Mouse (Mus musculus) heart, adult 2 months (tissue): ENCODE data around the gene Gm19426. TPM values are rescaled to one million over a fixed set of nuclear protein-coding genes. Genes with fewer than 3 reads are reported as not detected.

Source experiments
- DNase-seq, 2 experiments: peaks; one replicate each; pipeline ENCODE4 v3.0.0; 2021
- H3K27ac ChIP-seq: fragments of 200-600 bp; 2 replicates; pipeline ENCODE4 v1.8.1; 2022
- H3K27me3 ChIP-seq: fragments of 200-500 bp; 2 replicates; pipeline ENCODE4 v1.6.1; 2012; ENCODE audit warnings: mild to moderate bottlenecking, low read length, inconsistent platforms, mixed read lengths; ENCODE audit not compliant: control insufficient read depth, insufficient read depth
- H3K36me3 ChIP-seq: fragments of 200-500 bp; 2 replicates; pipeline ENCODE4 v1.6.1; 2012; ENCODE audit warnings: low read length, inconsistent platforms; ENCODE audit not compliant: control insufficient read depth, insufficient read depth
- H3K4me1 ChIP-seq: fragments of 200-500 bp; 2 replicates; pipeline ENCODE4 v1.6.1; 2011; ENCODE audit warnings: low read length; ENCODE audit not compliant: control insufficient read depth, insufficient read depth
- H3K4me3 ChIP-seq: fragments of 200-600 bp; 2 replicates; pipeline ENCODE4 v1.8.1; 2022
- H3K79me2 ChIP-seq: fragments of 200-500 bp; replicated peaks from 2 replicates; pipeline ENCODE4 v1.6.1; 2012; ENCODE audit warnings: mild to moderate bottlenecking, inconsistent platforms, low read length, moderate library complexity, mixed read lengths; ENCODE audit not compliant: control insufficient read depth, insufficient read depth
- H3K9ac ChIP-seq: fragments of 200-500 bp; 2 replicates; pipeline ENCODE4 v1.6.1; 2012; ENCODE audit warnings: low read depth, mild to moderate bottlenecking, control low read depth, inconsistent platforms, low read length, mixed read lengths
- CTCF ChIP-seq: fragments of 200-600 bp; IDR thresholded peaks from 2 replicates; pipeline ENCODE4 v1.8.1; 2022; ENCODE audit warnings: antibody characterized with exemption, mild to moderate bottlenecking, moderate library complexity
- EP300 ChIP-seq: fragments of 200-500 bp; IDR thresholded peaks from 2 replicates; pipeline ENCODE4 v1.6.1; 2011; ENCODE audit warnings: low read depth, low read length, control low read depth; ENCODE audit not compliant: insufficient read depth
- POLR2A ChIP-seq: fragments of 200-500 bp; IDR thresholded peaks from 2 replicates; pipeline ENCODE4 v1.6.1; 2011; ENCODE audit warnings: mild to moderate bottlenecking, low read depth, low read length, control low read depth; ENCODE audit not compliant: insufficient read depth
- WGBS: fragments of 180-500 bp; shearing (Covaris S2); methylation state at CpG from one replicate; pipeline ENCODE4 v1.1.7; 2018; 5-methylcytosine and 5-hydroxymethylcytosine counted together
- intact Hi-C: fragments of 180-260 bp; cut with DNase I; formaldehyde crosslinking; loops from one replicate; pipeline ENCODE4 v1.15.1; 2025
- long read RNA-seq: library from polyadenylated mRNA; stranded (forward); transcript quantifications from one replicate; pipeline ENCODE4 v2.0.0, GENCODE M21; 2021
- polyA plus RNA-seq: library from polyadenylated mRNA; depleted of rRNA; stranded (reverse); fragments of >200 nt; gene quantifications from 2 replicates; pipeline ENCODE4 v1.2.3, GENCODE M21; 2012; rRNA removed
- total RNA-seq, 2 experiments: library from RNA; stranded (reverse); gene quantifications; 2 replicates each; pipeline ENCODE4 v1.2.3; 2021

Gene Gm19426
- total RNA-seq (1 to 10 TPM; 1.8 to 2.0 TPM), polyA plus RNA-seq (1.5 and 1.7 TPM in 2 replicates)
- long read RNA-seq, partial matches to known transcripts: 0 of 2 reads
- long read RNA-seq, other reads (novel, unspliced or antisense): 1 of 2 reads

DNA sequence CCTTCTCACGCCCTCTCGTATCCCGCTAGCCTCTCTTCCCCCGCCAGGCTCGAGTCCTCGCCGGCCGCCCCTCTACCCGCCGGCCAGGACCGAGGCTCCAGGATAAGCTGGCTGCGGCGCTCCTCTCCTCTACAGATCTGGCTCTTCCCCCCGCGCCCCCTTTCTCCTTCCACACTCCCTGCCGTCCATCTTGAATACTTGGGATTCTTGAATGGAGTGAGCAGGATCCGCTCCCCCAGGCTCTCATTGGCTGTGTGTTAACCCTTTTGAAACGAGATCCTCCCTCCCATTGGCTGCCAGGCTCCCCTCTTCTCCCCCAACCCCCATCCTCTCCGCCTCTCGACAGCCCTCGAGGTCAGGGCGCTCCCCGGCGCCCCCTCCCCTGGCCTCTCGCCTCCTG lies at the start of gene Gm19426:
Gene Gm19426, minus strand, starts transcription at position 95 of the 400 bp plus-strand sequence.
- Histone ChIP-seq H3K4me1 (no peaks in the 10 kb centered on the region; the same call in 1 of the 2 replicates), H3K36me3 (no peaks in the 10 kb centered on the region), H3K27ac (peak within 1 kb of the TSS; percentile 75), H3K9ac (peak within 1 kb of the TSS; percentile 53), H3K4me3 (peak within 1 kb of the TSS; percentile 57), H3K27me3 (no peaks in the 10 kb centered on the region), H3K79me2 (no peaks in the 10 kb centered on the region)
- WGBS: 1% methylated on average over 25 of the region's 25 CpGs
- intact Hi-C loops: no loop called here
- TF ChIP-seq EP300 (no peak), POLR2A (peak; percentile 54)
- DNase-seq: peak; percentile 67

DNA sequence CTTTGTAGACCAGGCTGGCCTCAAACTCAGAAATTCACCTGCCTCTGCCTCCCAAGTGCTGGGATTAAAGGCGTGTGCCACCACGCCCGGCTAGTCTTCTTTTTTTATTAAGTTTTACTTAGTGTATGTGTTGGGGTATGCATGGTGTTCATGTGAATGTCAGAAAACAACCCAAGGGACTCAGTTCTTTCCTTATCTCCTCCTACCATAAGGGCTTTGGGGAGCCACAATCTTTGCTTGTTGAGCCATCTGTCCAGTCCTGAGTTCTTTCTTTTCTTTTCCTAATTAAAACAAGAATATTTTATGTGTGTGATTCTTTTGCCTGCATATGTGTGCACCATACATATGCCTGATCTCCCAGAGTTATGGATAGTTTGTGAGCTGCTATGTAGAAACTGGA lies 49.7 kb upstream of the Gm19426 start:
- H3K27ac ChIP-seq: no peak overlapping the region; the same call in 1 of the 2 replicates
- no peak for TF ChIP-seq EP300
- no peak for TF ChIP-seq CTCF
- no peak for TF ChIP-seq POLR2A
- DNase-seq: no peak
- no peaks in the 10 kb centered on the region for H3K79me2 ChIP-seq
- no peaks in the 10 kb centered on the region; the same call in 1 of the 2 replicates for H3K4me1 ChIP-seq
- H3K9ac ChIP-seq: no peak overlapping the region
- no peaks in the 10 kb centered on the region for H3K27me3 ChIP-seq
- intact Hi-C loops: no loop called here
- H3K4me3 ChIP-seq: no peak overlapping the region
- H3K36me3 ChIP-seq: no peaks in the 10 kb centered on the region
- WGBS: 96% methylated on average over 3 of the region's 3 CpGs

DNA sequence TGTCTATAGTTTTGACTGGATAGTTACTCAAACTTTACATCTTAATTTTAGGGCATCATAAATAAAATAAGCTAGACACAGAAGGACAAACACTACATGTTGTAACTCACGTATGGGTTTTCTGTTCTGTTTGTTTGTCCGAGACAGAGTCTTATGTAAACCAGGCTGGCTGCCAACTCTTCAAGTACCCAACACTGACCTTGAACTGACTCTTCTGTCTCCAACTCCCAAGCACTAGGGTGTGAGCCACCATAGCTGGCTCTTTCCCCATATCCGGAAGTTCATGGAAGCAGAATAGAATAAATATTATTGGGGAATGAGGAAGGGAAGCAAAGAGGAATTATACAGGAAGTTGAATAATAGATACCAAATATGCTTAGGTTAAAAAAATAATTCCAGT lies 49.1 kb upstream of the Gm19426 start:
- peak in 1 of 2 experiments; percentile 49 for DNase-seq
- Histone ChIP-seq H3K36me3 (no peaks in the 10 kb centered on the region), H3K27me3 (no peaks in the 10 kb centered on the region), H3K27ac (no peak overlapping the region), H3K4me1 (no peaks in the 10 kb centered on the region; the same call in 1 of the 2 replicates), H3K4me3 (no peak overlapping the region), H3K9ac (no peak overlapping the region), H3K79me2 (no peaks in the 10 kb centered on the region)
- intact Hi-C loops: no loop called here
- 43% methylated on average over 3 of the region's 3 CpGs for WGBS
- no peak for TF ChIP-seq EP300
- TF ChIP-seq POLR2A: no peak
- TF ChIP-seq CTCF: no peak

DNA sequence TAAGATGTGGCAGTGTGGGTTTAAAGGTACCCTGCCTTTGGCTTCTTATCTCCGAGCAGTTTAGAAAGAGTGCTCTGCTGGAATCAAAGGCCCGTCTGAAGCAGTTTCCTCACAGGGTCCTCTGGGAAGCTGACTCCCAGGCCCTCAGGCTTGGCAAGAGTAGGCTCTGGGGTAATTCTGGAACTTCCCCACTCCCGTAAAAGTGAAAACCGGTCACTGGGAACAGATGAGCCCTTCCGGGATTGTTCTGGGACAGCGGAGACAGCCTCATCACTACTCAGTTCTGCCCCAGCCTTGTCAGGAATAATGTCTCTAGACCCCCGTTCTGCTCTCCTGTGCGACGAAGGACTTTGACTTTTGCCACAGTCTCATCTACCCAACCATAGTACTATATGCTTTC lies 47.0 kb upstream of the Gm19426 start:
- peak overlapping the region; percentile 49 for H3K27ac ChIP-seq
- intact Hi-C loops: no loop called here

DNA sequence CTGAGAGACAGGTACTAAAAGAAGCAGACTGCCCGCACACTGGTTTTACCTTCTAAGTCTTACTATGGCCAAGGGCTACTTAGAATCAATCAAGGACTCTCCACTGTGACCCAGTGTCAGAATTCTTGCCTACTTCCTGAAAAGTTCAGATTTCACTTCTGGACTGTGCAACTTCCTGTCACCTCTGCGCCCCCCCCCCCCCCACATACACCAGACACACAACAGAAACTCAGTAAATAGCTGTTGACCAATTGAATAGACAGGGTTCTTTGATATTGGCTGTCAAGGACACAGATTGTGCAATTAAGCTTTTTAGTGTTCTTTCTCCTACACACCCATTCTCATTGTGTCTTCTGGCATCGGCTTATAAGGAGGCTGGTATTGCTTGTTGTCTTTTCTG lies 44.9 kb upstream of the Gm19426 start:
- H3K36me3 ChIP-seq: 0 out of 2 replicates have a peak, but pooled peaks cover 2% of the 10 kb centered on the region
- H3K4me3 ChIP-seq: no peak overlapping the region
- DNase-seq: no peak
- no peaks in the 10 kb centered on the region for H3K79me2 ChIP-seq
- intact Hi-C loops: no loop called here
- H3K27ac ChIP-seq: no peak overlapping the region
- WGBS: 60% methylated on average over 3 of the region's 3 CpGs
- H3K27me3 ChIP-seq: no peaks in the 10 kb centered on the region
- no peak for TF ChIP-seq CTCF
- TF ChIP-seq POLR2A: no peak
- H3K4me1 ChIP-seq: peaks cover 1% of the 10 kb centered on the region
- H3K9ac ChIP-seq: no peak overlapping the region

More for the DNA sequence above, 47.0 kb upstream of the Gm19426 start:
- Histone ChIP-seq H3K79me2 (no peaks in the 10 kb centered on the region), H3K27me3 (no peaks in the 10 kb centered on the region), H3K36me3 (no peaks in the 10 kb centered on the region), H3K4me3 (no peak overlapping the region), H3K9ac (no peak overlapping the region), H3K4me1 (no peaks in the 10 kb centered on the region; the same call in 1 of the 2 replicates)
- DNase-seq: peak in 1 of 2 experiments; percentile 17
- WGBS: 63% methylated on average over 9 of the region's 9 CpGs
- no peak for TF ChIP-seq POLR2A
- no peak for TF ChIP-seq EP300
- no peak for TF ChIP-seq CTCF

DNA sequence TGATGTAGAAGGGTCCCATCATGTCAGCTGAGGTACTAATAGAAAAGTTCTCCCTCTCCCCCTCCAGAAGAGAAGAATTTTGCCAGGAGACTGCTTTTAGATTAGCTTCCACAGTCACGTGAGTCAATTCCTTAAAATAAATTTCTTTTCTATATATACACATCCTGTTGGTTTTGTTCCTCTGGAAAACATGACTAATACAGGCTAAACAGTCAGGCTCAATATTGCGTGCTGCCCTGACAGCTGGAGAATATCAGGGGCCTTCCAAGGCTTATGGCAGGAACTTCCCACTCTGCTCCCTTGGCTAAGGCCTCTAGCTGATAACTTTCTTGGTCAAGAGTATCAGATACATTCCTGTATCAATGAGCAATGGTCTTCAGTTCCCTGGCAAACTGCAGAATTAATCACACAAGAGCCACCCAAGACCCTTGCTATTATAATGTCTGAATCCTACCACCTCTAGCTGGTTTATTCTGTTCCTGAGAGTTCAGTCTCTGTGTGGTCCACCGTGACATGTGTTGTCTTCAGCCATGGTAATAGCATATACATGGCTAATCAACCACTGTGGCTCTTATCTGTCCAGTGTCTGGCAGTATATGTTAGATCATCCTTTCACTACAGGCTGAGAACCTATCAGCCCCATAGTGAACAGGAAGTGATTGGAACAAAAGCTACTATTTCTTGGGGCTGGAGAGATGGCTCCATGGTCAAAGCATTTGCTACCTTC lies 40.5 kb upstream of the Gm19426 start:
- no peak overlapping the region for H3K4me3 ChIP-seq
- peaks cover 1% of the 10 kb centered on the region; the same call in 1 of the 2 replicates for H3K4me1 ChIP-seq
- no peaks in the 10 kb centered on the region for H3K27me3 ChIP-seq
- peak overlapping the region; percentile 40 for H3K27ac ChIP-seq
- peak in 1 of 2 experiments; percentile 48 for DNase-seq
- no peaks in the 10 kb centered on the region for H3K79me2 ChIP-seq
- 33% methylated on average over 3 of the region's 3 CpGs for WGBS
- H3K36me3 ChIP-seq: 0 out of 2 replicates have a peak, but pooled peaks cover 2% of the 10 kb centered on the region
- intact Hi-C loops: no loop called here
- TF ChIP-seq EP300 (0 out of 2 replicates have a peak, but pooled peaks have one; percentile 19), POLR2A (no peak)
- no peak overlapping the region for H3K9ac ChIP-seq
